Mouse (Mus musculus) liver, postnatal 0 days (tissue): ENCODE measurements around the gene Slc9a2. TPM values are rescaled to one million over a fixed set of nuclear protein-coding genes. Genes with fewer than 3 reads are reported as not detected.
A peak's percentile ranks its signal among the peaks of the same experiment; 100 is the strongest.

Source experiments
- ATAC-seq: fragments of 200-750 bp; cut with Nextera tagmentation; 2 replicates; pipeline ENCODE4 v1.8.0; 2017; ENCODE audit warnings: mild to moderate bottlenecking, moderate library complexity
- DNase-seq: peaks from one replicate; pipeline ENCODE4 v3.0.0-alpha.2; 2016
- H3K27ac ChIP-seq: fragments of 300-500 bp; sonication (generic); 2 replicates; pipeline ENCODE4 v1.5.1; 2014; ENCODE audit warnings: antibody characterized with exemption, moderate library complexity, mild to moderate bottlenecking, low read depth
- H3K27me3 ChIP-seq: fragments of 300-500 bp; sonication (generic); 2 replicates; pipeline ENCODE4 v1.6.1; 2014; ENCODE audit warnings: low read length, control low read depth, mixed read lengths; ENCODE audit not compliant: insufficient read depth
- H3K36me3 ChIP-seq: fragments of 300-500 bp; sonication (generic); replicated peaks from 2 replicates; pipeline ENCODE4 v1.6.1; 2014; ENCODE audit warnings: mild to moderate bottlenecking, control low read depth, low read length, moderate library complexity, mixed read lengths; ENCODE audit not compliant: insufficient read depth
- H3K4me1 ChIP-seq: fragments of 300-500 bp; sonication (generic); 2 replicates; pipeline ENCODE4 v1.6.1; 2014; ENCODE audit warnings: antibody characterized with exemption, mild to moderate bottlenecking, control low read depth; ENCODE audit not compliant: insufficient read depth
- H3K4me2 ChIP-seq: fragments of 300-500 bp; sonication (generic); 2 replicates; pipeline ENCODE4 v1.6.1; 2014; ENCODE audit warnings: low read depth, mild to moderate bottlenecking, low read length, moderate library complexity, mixed read lengths
- H3K4me3 ChIP-seq: fragments of 300-500 bp; sonication (generic); 2 replicates; pipeline ENCODE4 v1.5.1; 2014; ENCODE audit warnings: low read depth, low read length
- H3K9ac ChIP-seq: fragments of 300-500 bp; sonication (generic); replicated peaks from 2 replicates; pipeline ENCODE4 v1.6.1; 2014; ENCODE audit warnings: mild to moderate bottlenecking, moderate library complexity
- H3K9me3 ChIP-seq: fragments of 300-500 bp; sonication (generic); 2 replicates; pipeline ENCODE4 v1.6.1; 2016; ENCODE audit warnings: mild to moderate bottlenecking, control low read depth, low read length, mixed read lengths
- CTCF ChIP-seq: sonication (generic); IDR thresholded peaks from 2 replicates; pipeline ENCODE4 v1.5.1; 2016; ENCODE audit warnings: antibody characterized with exemption, low read depth
- EP300 ChIP-seq: IDR thresholded peaks from 2 replicates; pipeline ENCODE4 v1.6.1; 2016; ENCODE audit warnings: antibody characterized with exemption, low read depth, mild to moderate bottlenecking
- WGBS: fragments of 180-500 bp; shearing (Covaris S2); extraction: QIAGEN DNeasy Blood & Tissue Kit; methylation state at CpG from one replicate; pipeline ENCODE4 v1.1.7; 2014; ENCODE audit not compliant: insufficient replicate concordance; 5-methylcytosine and 5-hydroxymethylcytosine counted together
- polyA plus RNA-seq: library from polyadenylated mRNA; unstranded; fragments of >200 nt; fragmentation: Nextera tagmentation; extraction: Ambion mirVana; gene quantifications from 2 replicates; pipeline ENCODE4 v1.2.1, GENCODE M21; 2015

Slc9a2 gene
- polyA plus RNA-seq, 1 experiment from 2014 or later, result not detected

GRCm38 (mm10) chr1:40789666-40790233, 109.4 kb downstream of the Slc9a2 start:
- Histone ChIP-seq H3K27ac (no peak overlapping the region), H3K9ac (peak overlapping the region; percentile 71), H3K4me1 (0 out of 2 replicates have a peak, but pooled peaks cover 6% of the 10 kb centered on the region), H3K4me2 (peak overlapping the region; percentile 93), H3K27me3 (no peaks in the 10 kb centered on the region), H3K9me3 (no peaks in the 10 kb centered on the region), H3K36me3 (no peaks in the 10 kb centered on the region), H3K4me3 (peak overlapping the region; percentile 72)
- no peak for TF ChIP-seq CTCF
- no peak for TF ChIP-seq EP300
- ATAC-seq (no peak), DNase-seq (no peak)
- 38% methylated on average over 5 of the region's 5 CpGs for WGBS

- no peaks in the 10 kb centered on the region for H3K36me3 ChIP-seq
- H3K9me3 ChIP-seq, result no peaks in the 10 kb centered on the region
- H3K4me1 ChIP-seq, result 0 out of 2 replicates have a peak, but pooled peaks cover 6% of the 10 kb centered on the region
- H3K27ac ChIP-seq, result no peak within 1 kb of the TSS
- ATAC-seq (peak; percentile 97), DNase-seq (peak; percentile 96)
- TF ChIP-seq EP300 (no peak), CTCF (no peak)
- no peaks in the 10 kb centered on the region for H3K27me3 ChIP-seq
- 7% methylated on average over 38 of the region's 38 CpGs for WGBS
- peak within 1 kb of the TSS; percentile 93 for H3K4me2 ChIP-seq
- peak within 1 kb of the TSS; percentile 71 for H3K9ac ChIP-seq
- peak within 1 kb of the TSS; percentile 72 for H3K4me3 ChIP-seq
Observed at GRCm38 (mm10) chr1:40790324-40791141, 110.2 kb downstream of the Slc9a2 start, which contains the start of gene Mfsd9. TSS of gene Mfsd9 (minus strand) at chr1:40790687.

GRCm38 (mm10) chr1:40795508-40795907, 115.1 kb downstream of the Slc9a2 start:
- TF ChIP-seq EP300, result no peak
- TF ChIP-seq CTCF, result no peak
- H3K9ac ChIP-seq, result no peak overlapping the region
- H3K9me3 ChIP-seq, result no peaks in the 10 kb centered on the region
- no peaks in the 10 kb centered on the region for H3K36me3 ChIP-seq
- H3K4me1 ChIP-seq, result 0 out of 2 replicates have a peak, but pooled peaks cover 4% of the 10 kb centered on the region
- ATAC-seq (no peak), DNase-seq (no peak)
- H3K4me3 ChIP-seq, result no peak overlapping the region
- H3K27me3 ChIP-seq, result no peaks in the 10 kb centered on the region
- WGBS, result 87% methylated on average over 1 of the region's 1 CpGs
- H3K4me2 ChIP-seq, result no peak overlapping the region
- H3K27ac ChIP-seq, result no peak overlapping the region

- no peak overlapping the region for H3K4me2 ChIP-seq
- ATAC-seq (peak; percentile 50; the same call in 1 of the 2 replicates), DNase-seq (peak; percentile 66)
- no peak overlapping the region for H3K27ac ChIP-seq
- no peaks in the 10 kb centered on the region for H3K9me3 ChIP-seq
- no peak overlapping the region for H3K9ac ChIP-seq
- no peaks in the 10 kb centered on the region for H3K4me1 ChIP-seq
- H3K4me3 ChIP-seq, result no peak overlapping the region
- 13% methylated on average over 5 of the region's 5 CpGs for WGBS
- H3K27me3 ChIP-seq, result no peaks in the 10 kb centered on the region
- peak; percentile 86 for TF ChIP-seq CTCF
- TF ChIP-seq EP300, result no peak
- H3K36me3 ChIP-seq, result no peaks in the 10 kb centered on the region
Observed at GRCm38 (mm10) chr1:40797348-40797747, 117.0 kb downstream of the Slc9a2 start.

- H3K27ac ChIP-seq, result no peak overlapping the region
- no peaks in the 10 kb centered on the region for H3K9me3 ChIP-seq
- no peak overlapping the region for H3K9ac ChIP-seq
- ATAC-seq (no peak), DNase-seq (no peak)
- H3K4me3 ChIP-seq, result no peak overlapping the region
- H3K27me3 ChIP-seq, result no peaks in the 10 kb centered on the region
- no peak for TF ChIP-seq EP300
- TF ChIP-seq CTCF, result no peak
- no peak overlapping the region for H3K4me2 ChIP-seq
- 78% methylated on average over 8 of the region's 8 CpGs for WGBS
- H3K4me1 ChIP-seq, result no peaks in the 10 kb centered on the region
- H3K36me3 ChIP-seq, result no peaks in the 10 kb centered on the region
Observed at GRCm38 (mm10) chr1:40799121-40799520, 118.7 kb downstream of the Slc9a2 start.

- H3K4me1 ChIP-seq, result no peaks in the 10 kb centered on the region
- no peak overlapping the region for H3K9ac ChIP-seq
- no peak for ATAC-seq
- no peak for DNase-seq
- WGBS, result 35% methylated on average over 5 of the region's 5 CpGs
- no peaks in the 10 kb centered on the region for H3K36me3 ChIP-seq
- H3K4me3 ChIP-seq, result no peak overlapping the region
- TF ChIP-seq EP300, result no peak
- no peak for TF ChIP-seq CTCF
- no peaks in the 10 kb centered on the region for H3K27me3 ChIP-seq
- H3K27ac ChIP-seq, result no peak overlapping the region
- H3K9me3 ChIP-seq, result no peaks in the 10 kb centered on the region
- H3K4me2 ChIP-seq, result no peak overlapping the region
Observed at GRCm38 (mm10) chr1:40800908-40801307, 120.5 kb downstream of the Slc9a2 start.
